Mouse (Mus musculus) neural tube, embryonic 15.5 days (tissue): ENCODE measurements around the gene Itih1. TPM values are rescaled to one million over a fixed set of nuclear protein-coding genes. Genes with fewer than 3 reads are reported as not detected.

Source experiments
- ATAC-seq: fragments of 200-750 bp; cut with Nextera tagmentation; 2 replicates; pipeline ENCODE4 v1.8.0; 2017; ENCODE audit warnings: mild to moderate bottlenecking, moderate TSS enrichment, moderate library complexity; ENCODE audit not compliant: low FRiP score
- H3K27ac ChIP-seq: fragments of 300-500 bp; sonication (generic); replicated peaks from 2 replicates; pipeline ENCODE4 v1.5.1; 2015; ENCODE audit warnings: mild to moderate bottlenecking, inconsistent platforms
- H3K27me3 ChIP-seq: fragments of 300-500 bp; sonication (generic); replicated peaks from 2 replicates; pipeline ENCODE4 v1.6.1; 2015; ENCODE audit warnings: inconsistent platforms
- H3K36me3 ChIP-seq: fragments of 300-500 bp; sonication (generic); 2 replicates; pipeline ENCODE4 v1.6.1; 2015; ENCODE audit warnings: inconsistent platforms
- H3K4me1 ChIP-seq: fragments of 300-500 bp; sonication (generic); 2 replicates; pipeline ENCODE4 v1.6.1; 2015; ENCODE audit warnings: inconsistent platforms
- H3K4me2 ChIP-seq: fragments of 300-500 bp; sonication (generic); 2 replicates; pipeline ENCODE4 v1.6.1; 2015; ENCODE audit warnings: inconsistent platforms, mild to moderate bottlenecking, moderate library complexity
- H3K4me3 ChIP-seq: fragments of 300-500 bp; sonication (generic); replicated peaks from 2 replicates; pipeline ENCODE4 v1.5.1; 2015; ENCODE audit warnings: mild to moderate bottlenecking, inconsistent platforms
- H3K9ac ChIP-seq: fragments of 300-500 bp; sonication (generic); replicated peaks from 2 replicates; pipeline ENCODE4 v1.6.1; 2015; ENCODE audit warnings: mild to moderate bottlenecking, inconsistent platforms
- H3K9me3 ChIP-seq: fragments of 300-500 bp; sonication (generic); replicated peaks from 2 replicates; pipeline ENCODE4 v1.6.1; 2016; ENCODE audit warnings: inconsistent platforms
- WGBS: fragments of 180-500 bp; shearing (Covaris S2); methylation state at CpG from one replicate; pipeline ENCODE4 v1.1.7; 2015; ENCODE audit warnings: mixed read lengths; 5-methylcytosine and 5-hydroxymethylcytosine counted together
- polyA plus RNA-seq: library from polyadenylated mRNA; unstranded; fragments of >200 nt; fragmentation: Nextera tagmentation; extraction: Ambion mirVana; gene quantifications from 2 replicates; pipeline ENCODE4 v1.2.1, GENCODE M21; 2015

Gene Itih1
- not detected in 2 replicates for polyA plus RNA-seq

DNA sequence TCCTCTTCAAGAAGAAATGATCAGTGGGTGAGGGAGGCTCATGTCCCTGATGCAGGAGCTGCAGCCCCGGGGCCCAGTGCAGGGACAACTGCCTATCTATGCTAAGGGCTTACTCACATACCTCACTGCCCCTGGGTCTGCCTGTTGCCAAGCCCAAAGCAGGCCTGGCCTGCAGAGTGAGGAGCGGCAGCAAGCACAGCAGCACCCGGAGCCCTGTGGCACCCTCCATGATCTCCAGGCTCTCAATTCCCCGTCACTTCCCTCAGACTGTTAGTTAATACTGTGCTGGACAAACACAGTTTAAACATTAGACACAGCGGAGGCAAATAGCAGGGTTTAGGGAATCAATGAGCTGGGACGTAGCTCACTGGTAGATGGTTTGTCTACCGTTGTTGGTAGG lies at the start of gene Itih1:
Gene Itih1, minus strand, starts transcription at position 252 of the 400 bp plus-strand sequence.
- Histone ChIP-seq H3K4me3 (no peak within 1 kb of the TSS), H3K27ac (no peak within 1 kb of the TSS), H3K4me1 (no peaks in the 10 kb centered on the region), H3K4me2 (no peak within 1 kb of the TSS), H3K9me3 (no peaks in the 10 kb centered on the region), H3K36me3 (no peaks in the 10 kb centered on the region), H3K27me3 (0 out of 2 replicates have a peak, but pooled peaks cover 6% of the 10 kb centered on the region), H3K9ac (0 out of 2 replicates have a peak within 1 kb of the TSS, but pooled peaks have one; percentile 14)
- ATAC-seq = no peak
- WGBS = 87% methylated on average over 7 of the region's 7 CpGs

DNA sequence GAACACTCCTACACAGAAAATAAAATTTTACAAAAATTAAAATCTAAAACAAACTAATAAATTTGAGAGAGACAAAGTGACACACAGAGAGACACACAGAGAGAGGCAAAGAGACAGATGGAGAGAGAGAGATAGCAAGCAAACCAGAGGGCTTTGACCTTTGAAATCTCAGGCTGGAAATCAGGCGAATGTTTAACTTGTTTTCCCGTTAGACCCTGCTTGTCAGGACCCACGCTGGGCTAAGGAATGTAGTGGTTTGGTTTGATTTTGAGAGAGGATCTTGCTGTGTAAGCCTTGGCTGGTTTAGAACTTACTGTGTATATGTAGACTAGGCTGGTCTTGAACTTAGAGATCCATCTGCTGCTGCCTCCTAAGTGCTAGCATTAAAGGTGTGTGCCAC lies 33.1 kb upstream of the Itih1 start:
- WGBS = 86% methylated on average over 3 of the region's 3 CpGs
- no peaks in the 10 kb centered on the region for H3K4me1 ChIP-seq
- no peak overlapping the region for H3K27ac ChIP-seq
- no peak for ATAC-seq
- H3K36me3 ChIP-seq = peaks cover 48% of the 10 kb centered on the region
- no peak overlapping the region for H3K4me2 ChIP-seq
- no peak overlapping the region for H3K4me3 ChIP-seq
- no peaks in the 10 kb centered on the region for H3K9me3 ChIP-seq
- no peaks in the 10 kb centered on the region for H3K27me3 ChIP-seq
- H3K9ac ChIP-seq = no peak overlapping the region

DNA sequence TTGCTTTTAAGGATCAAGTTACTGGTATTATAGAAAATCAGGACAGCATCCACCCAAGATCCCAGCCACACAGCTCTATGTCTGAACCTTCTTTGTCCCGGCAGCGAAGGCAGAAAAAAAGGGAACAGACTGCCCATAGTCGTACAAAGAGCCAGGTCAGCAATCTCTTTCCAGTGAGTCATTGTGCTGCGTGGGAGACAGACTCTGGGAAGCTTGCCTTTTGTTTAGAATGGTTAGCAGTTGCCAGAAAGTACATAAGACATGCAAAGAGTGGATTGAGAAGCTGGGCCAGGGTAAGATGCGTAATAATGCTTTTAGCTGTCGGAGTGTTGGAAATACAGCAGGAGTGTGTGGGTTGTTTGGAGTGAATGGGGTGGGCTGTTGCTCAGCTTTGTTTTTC lies 31.1 kb upstream of the Itih1 start:
- 43% methylated on average over 6 of the region's 6 CpGs for WGBS
- Histone ChIP-seq H3K27me3 (no peaks in the 10 kb centered on the region), H3K4me2 (no peak overlapping the region), H3K27ac (no peak overlapping the region), H3K4me1 (no peaks in the 10 kb centered on the region), H3K36me3 (peaks cover 56% of the 10 kb centered on the region), H3K9me3 (no peaks in the 10 kb centered on the region), H3K9ac (no peak overlapping the region), H3K4me3 (no peak overlapping the region)
- ATAC-seq = no peak

- Histone ChIP-seq H3K36me3 (peaks cover 40% of the 10 kb centered on the region), H3K4me3 (no peak overlapping the region), H3K9ac (no peak overlapping the region), H3K27ac (no peak overlapping the region), H3K4me1 (no peaks in the 10 kb centered on the region), H3K9me3 (no peaks in the 10 kb centered on the region), H3K27me3 (no peaks in the 10 kb centered on the region), H3K4me2 (no peak overlapping the region)
- ATAC-seq = no peak
- 96% methylated on average over 1 of the region's 1 CpGs for WGBS
Observed at GRCm38 (mm10) chr14:30960366-30960765, 17.3 kb upstream of the Itih1 start.

DNA sequence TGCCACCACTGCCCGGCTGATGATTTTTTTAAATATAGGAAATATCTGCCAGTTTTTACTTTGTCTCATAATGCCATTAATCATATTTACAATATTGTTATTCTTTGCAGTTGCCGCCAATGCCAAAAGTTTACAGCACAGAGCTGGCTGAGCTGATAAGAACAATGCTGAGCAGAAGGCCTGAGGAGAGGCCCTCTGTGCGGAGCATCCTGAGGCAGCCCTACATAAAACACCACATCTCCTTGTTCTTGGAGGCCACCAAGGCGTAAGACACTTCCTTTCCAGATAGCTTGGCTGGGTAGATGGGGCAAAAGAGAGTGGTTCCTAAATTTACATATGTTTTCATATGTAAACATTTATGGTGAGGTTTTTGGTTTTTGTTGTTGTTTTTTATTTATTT lies 15.9 kb upstream of the Itih1 start:
- no peak overlapping the region for H3K9ac ChIP-seq
- H3K4me2 ChIP-seq = no peak overlapping the region
- no peak overlapping the region for H3K4me3 ChIP-seq
- WGBS = 96% methylated on average over 4 of the region's 4 CpGs
- H3K27ac ChIP-seq = no peak overlapping the region
- no peaks in the 10 kb centered on the region for H3K4me1 ChIP-seq
- no peaks in the 10 kb centered on the region for H3K9me3 ChIP-seq
- no peaks in the 10 kb centered on the region for H3K27me3 ChIP-seq
- H3K36me3 ChIP-seq = peaks cover 38% of the 10 kb centered on the region
- no peak for ATAC-seq

DNA sequence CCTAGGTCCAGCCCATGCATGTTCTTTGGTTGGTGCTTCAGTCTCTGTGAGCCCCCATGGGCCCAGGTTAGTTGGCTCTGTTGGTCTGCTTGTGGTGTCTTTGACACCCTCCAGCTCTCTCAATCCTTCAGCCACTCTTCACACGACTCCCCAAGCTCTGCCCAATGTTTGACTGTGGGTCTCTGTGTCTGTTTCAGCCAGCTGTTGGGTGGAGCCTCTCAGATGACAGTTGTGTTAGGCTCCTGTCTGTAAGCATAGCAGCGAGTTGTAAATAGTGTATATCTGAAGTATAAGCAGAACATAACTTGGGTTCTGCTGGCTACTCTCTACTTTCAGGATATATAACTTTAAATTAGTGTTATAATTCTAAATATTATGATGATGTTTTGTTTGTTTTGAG lies 15.4 kb upstream of the Itih1 start:
- Histone ChIP-seq H3K27me3 (no peaks in the 10 kb centered on the region), H3K4me3 (no peak overlapping the region), H3K36me3 (peaks cover 35% of the 10 kb centered on the region), H3K4me1 (no peaks in the 10 kb centered on the region), H3K27ac (no peak overlapping the region), H3K9me3 (no peaks in the 10 kb centered on the region), H3K9ac (no peak overlapping the region), H3K4me2 (no peak overlapping the region)
- ATAC-seq = no peak
- WGBS = 85% methylated on average over 2 of the region's 2 CpGs

DNA sequence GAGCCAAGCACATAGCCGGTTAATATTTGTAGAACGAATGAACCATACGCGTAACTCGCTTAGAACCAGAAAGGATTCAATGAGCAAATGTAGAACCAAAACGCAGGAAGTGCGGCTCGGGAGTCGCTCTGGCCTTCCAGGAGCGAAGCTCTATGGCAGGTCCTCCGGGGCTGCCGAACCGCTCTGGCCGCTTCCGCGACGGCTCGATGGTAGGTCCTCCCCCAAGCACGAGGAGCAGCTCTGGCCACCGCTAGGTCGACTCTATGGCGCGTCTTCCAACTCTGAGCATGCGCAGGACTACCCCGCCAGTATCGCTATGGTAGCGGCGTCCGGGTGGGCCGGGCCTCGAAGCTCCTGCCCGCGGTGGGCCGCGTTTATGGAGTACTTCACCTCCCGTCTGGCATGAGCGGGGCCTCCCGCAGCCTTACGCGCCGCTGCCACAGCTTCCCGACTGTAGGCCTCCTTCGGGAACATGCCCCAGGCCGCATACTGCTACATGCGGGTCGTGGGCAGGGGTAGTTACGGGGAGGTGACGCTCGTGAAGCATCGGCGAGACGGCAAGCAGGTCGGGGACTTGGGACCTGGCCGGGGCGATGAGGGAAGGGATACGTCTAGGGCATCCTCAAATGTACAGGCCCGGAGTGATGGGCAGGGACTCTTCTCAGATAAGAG lies 8.2 kb upstream of the Itih1 start, which contains the start of gene Nek4:
Gene Nek4, plus strand, starts transcription at position 224 of the 672 bp plus-strand sequence.
- peak within 1 kb of the TSS; percentile 77 for H3K27ac ChIP-seq
- H3K9ac ChIP-seq = peak within 1 kb of the TSS; percentile 68
- H3K4me3 ChIP-seq = peak within 1 kb of the TSS; percentile 54
- ATAC-seq = peak; percentile 99
- H3K27me3 ChIP-seq = 0 out of 2 replicates have a peak, but pooled peaks cover 3% of the 10 kb centered on the region
- peaks cover 14% of the 10 kb centered on the region for H3K4me1 ChIP-seq
- no peaks in the 10 kb centered on the region for H3K9me3 ChIP-seq
- WGBS = under 1% methylated on average over 57 of the region's 57 CpGs
- H3K36me3 ChIP-seq = no peaks in the 10 kb centered on the region
- peak within 1 kb of the TSS; percentile 74 for H3K4me2 ChIP-seq

DNA sequence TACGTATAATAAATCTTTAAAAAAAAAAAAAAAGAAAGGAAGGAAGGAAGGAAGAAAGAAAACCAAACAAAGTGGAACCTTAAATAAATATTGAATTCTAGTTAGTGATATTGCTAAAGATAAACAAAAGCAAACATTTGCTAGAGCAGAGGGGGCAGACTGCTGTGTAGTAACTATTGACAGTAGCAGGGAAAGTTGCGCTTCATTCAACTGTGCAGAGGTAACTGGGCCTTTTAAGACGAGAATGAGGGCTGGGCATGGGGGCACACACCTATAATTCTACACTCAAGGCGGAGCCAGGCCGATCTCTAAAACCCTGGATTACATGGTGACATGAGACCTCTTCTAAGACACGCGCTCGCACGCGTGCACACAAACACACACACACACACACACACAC lies 6.9 kb upstream of the Itih1 start:
- Histone ChIP-seq H3K4me2 (no peak overlapping the region), H3K36me3 (no peaks in the 10 kb centered on the region), H3K4me3 (no peak overlapping the region), H3K4me1 (peaks cover 14% of the 10 kb centered on the region), H3K9ac (no peak overlapping the region), H3K27ac (no peak overlapping the region), H3K9me3 (no peaks in the 10 kb centered on the region), H3K27me3 (0 out of 2 replicates have a peak, but pooled peaks cover 9% of the 10 kb centered on the region)
- no peak for ATAC-seq
- 97% methylated on average over 10 of the region's 10 CpGs for WGBS

DNA sequence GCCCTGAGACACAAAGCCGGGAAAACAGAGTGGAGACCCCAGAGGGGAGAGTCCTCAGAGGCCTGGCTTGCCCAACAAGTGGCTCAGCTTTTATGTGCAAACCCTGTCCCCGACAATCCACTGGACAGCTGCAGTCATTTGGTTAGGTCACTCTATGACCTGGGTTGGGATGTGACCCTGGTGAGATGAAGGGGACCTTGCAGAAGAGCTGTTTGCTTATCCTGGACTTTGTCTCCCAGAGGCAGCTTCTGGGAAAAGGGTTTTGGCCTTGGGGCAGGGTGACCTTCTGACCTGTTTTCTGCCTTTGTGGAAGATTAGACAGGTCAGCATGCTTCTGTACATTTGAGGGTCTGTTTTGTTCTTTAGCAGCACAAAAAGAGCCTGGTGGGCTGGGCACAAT lies 1.7 kb upstream of the Itih1 start:
- Histone ChIP-seq H3K4me3 (no peak overlapping the region), H3K9ac (no peak overlapping the region), H3K4me1 (no peaks in the 10 kb centered on the region), H3K27me3 (0 out of 2 replicates have a peak, but pooled peaks cover 9% of the 10 kb centered on the region), H3K27ac (no peak overlapping the region), H3K9me3 (no peaks in the 10 kb centered on the region), H3K4me2 (no peak overlapping the region), H3K36me3 (no peaks in the 10 kb centered on the region)
- WGBS = 74% methylated on average over 2 of the region's 2 CpGs
- no peak for ATAC-seq

GRCm38 (mm10) chr14:30943860-30944674 lies 978 bp upstream of the Itih1 start:
- no peaks in the 10 kb centered on the region for H3K36me3 ChIP-seq
- H3K4me1 ChIP-seq = no peaks in the 10 kb centered on the region
- WGBS = 69% methylated on average over 11 of the region's 11 CpGs
- no peak for ATAC-seq
- H3K4me2 ChIP-seq = no peak overlapping the region
- H3K9me3 ChIP-seq = no peaks in the 10 kb centered on the region
- H3K27ac ChIP-seq = no peak overlapping the region
- no peak overlapping the region for H3K4me3 ChIP-seq
- no peak overlapping the region for H3K9ac ChIP-seq
- 0 out of 2 replicates have a peak, but pooled peaks cover 9% of the 10 kb centered on the region for H3K27me3 ChIP-seq

GRCm38 (mm10) chr14:30942254-30942653 lies 835 bp downstream of the Itih1 start:
- H3K4me3 ChIP-seq = no peak overlapping the region
- H3K9me3 ChIP-seq = no peaks in the 10 kb centered on the region
- H3K9ac ChIP-seq = no peak overlapping the region
- no peaks in the 10 kb centered on the region for H3K36me3 ChIP-seq
- ATAC-seq = no peak
- 93% methylated on average over 4 of the region's 4 CpGs for WGBS
- no peak overlapping the region for H3K4me2 ChIP-seq
- no peaks in the 10 kb centered on the region for H3K4me1 ChIP-seq
- H3K27ac ChIP-seq = no peak overlapping the region
- 0 out of 2 replicates have a peak, but pooled peaks cover 6% of the 10 kb centered on the region for H3K27me3 ChIP-seq

DNA sequence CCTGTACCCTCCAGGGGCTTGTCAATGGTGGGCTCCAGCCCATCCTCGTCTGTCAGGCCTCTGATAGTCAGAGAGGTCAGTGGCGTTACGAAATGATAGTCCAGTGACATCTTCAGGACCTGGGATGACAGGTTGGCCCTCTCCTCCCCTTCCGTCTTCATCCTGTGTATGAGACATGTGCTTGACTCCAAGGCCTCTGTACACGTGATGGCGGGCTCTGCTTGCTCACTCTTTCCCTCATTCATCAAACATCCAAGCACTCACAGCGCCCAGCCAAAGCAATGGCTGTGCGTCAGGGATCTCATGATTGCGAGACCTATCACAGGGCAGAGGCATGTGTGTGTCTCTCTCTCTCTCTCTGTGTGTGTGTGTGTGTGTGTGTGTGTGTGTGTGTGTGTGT lies 9.7 kb downstream of the Itih1 start:
- H3K9ac ChIP-seq = no peak overlapping the region
- no peaks in the 10 kb centered on the region for H3K4me1 ChIP-seq
- no peaks in the 10 kb centered on the region for H3K36me3 ChIP-seq
- no peaks in the 10 kb centered on the region for H3K27me3 ChIP-seq
- no peaks in the 10 kb centered on the region for H3K9me3 ChIP-seq
- no peak overlapping the region for H3K4me2 ChIP-seq
- 90% methylated on average over 9 of the region's 9 CpGs for WGBS
- H3K4me3 ChIP-seq = no peak overlapping the region
- no peak overlapping the region for H3K27ac ChIP-seq
- ATAC-seq = no peak
